Mouse (Mus musculus): ENCODE data around the gene Mark3. TPM values are rescaled to one million over a fixed set of nuclear protein-coding genes. Genes with fewer than 3 reads are reported as not detected.
A peak's percentile ranks its signal among the peaks of the same experiment; 100 is the strongest.

Gene Mark3
- 14.6 and 24.6 TPM in 2 replicates for polyA plus RNA-seq (2012; rRNA removed)
- polyA plus RNA-seq (2014; fragmentation: Nextera tagmentation; extraction: Ambion mirVana), result 18.0 and 19.5 TPM in 2 replicates

DNA sequence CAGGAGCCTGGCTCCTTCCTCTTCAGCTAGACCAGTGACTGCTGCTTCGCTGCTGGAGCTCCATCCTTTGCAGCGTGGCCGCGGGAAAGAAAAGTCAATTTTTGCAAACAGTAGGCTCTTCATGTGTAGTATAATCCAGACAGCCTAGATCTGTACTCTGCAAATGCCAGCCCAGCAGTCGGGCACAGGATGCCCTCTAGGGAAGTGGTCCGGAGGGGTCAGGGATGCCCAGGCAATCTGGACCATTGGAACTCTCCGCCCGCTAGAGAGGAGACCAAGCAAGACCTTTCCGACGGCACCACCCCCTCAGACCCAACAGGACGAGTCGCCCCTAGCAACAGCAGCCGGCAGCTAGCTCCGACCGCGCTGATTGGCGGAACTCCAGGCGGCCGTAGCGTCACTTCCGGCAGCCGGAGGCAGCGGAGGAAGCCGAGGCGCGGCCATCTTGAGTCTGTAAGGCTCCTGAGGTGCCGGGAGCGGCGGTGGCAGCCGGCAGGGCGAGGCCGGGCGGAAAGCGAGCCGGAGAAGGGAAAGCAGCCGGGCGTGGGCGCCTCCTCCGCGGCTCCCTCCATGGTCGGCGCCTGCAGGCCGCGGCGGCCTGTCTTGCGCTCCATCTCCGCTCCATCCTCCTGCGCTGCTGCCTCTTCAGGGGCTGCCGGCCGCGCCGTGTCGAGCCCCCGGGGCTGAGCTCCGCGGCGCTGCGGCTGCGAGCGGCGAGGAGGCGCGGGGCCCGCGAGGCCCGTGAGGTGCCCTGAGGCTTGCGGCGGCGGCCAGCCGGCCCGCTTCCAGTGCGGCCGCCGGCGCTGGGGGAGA lies at the start of gene Mark3:
Gene Mark3, plus strand, starts transcription at position 450 of the 813 bp plus-strand sequence.
- no peaks in the 10 kb centered on the region for H3K9me3 ChIP-seq (ENCODE audit: control insufficient read depth, low read length)
- ATAC-seq (ENCODE audit: insufficient read depth), result peak; percentile 95
- TF ChIP-seq CTCF (IDR thresholded peaks at IDR 0.05; ENCODE audit: low read depth), result no peak
- TF ChIP-seq EP300 (IDR thresholded peaks at IDR 0.05; ENCODE audit: low read depth), result no peak

DNA sequence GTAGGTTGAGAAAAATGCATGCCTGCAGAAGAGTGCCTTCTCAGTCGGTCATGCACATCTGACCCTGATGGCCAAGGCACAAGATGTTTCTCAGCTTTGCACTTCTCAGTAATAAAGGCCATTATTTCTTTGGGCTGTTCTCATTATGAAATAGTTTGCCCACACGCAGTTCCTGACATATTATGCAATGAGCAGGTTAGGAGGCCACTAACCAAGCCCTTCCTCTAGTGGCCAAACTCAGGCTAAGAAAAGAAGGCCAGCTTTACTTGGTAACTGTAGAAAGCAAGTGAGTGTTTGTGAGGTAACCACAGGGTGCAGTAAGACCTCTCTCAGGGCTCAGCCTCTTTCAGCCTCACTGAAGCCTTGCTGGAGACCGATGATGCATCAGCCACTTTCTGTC lies 49.4 kb upstream of the Mark3 start:
- ATAC-seq (ENCODE audit: insufficient read depth) (no peak), DNase-seq (ENCODE audit: low read depth in 3 of 3, low spot score in 3 of 3) (no peak)
- Histone ChIP-seq H3K27ac (no peak overlapping the region), H3K4me3 (ENCODE audit: insufficient read depth in 1 of 2, low read depth in 2 of 2, low read length in 2 of 2) (no peak overlapping the region), H3K36me3 (replicated peaks; ENCODE audit: control insufficient read depth, insufficient read depth, low read depth) (no peaks in the 10 kb centered on the region), H3K27me3 (ENCODE audit: control insufficient read depth, insufficient read depth, low read length) (peaks cover 13% of the 10 kb centered on the region), H3K4me2 (ENCODE audit: low read depth) (no peak overlapping the region), H3K9ac (replicated peaks) (no peak overlapping the region), H3K9me3 (ENCODE audit: control insufficient read depth, low read length) (peaks cover 2% of the 10 kb centered on the region; the same call in 1 of the 2 replicates), H3K4me1 (replicated peaks; ENCODE audit: control insufficient read depth in 2 of 2, insufficient read depth in 2 of 2, low read length in 1 of 2) (peaks cover 0 to 2% of the 10 kb centered on the region in 2 experiments; a peak in 2 of 4 replicates)
- TF ChIP-seq EP300 (IDR thresholded peaks at IDR 0.05; ENCODE audit: low read depth) (no peak), CTCF (IDR thresholded peaks at IDR 0.05; ENCODE audit: low read depth) (no peak)
- WGBS (ENCODE audit: insufficient replicate concordance), result 59% methylated on average over 3 of the region's 3 CpGs

More for the DNA sequence above, at the start of gene Mark3:
- no peaks in the 10 kb centered on the region; the same call in 1 of the 2 replicates for H3K27me3 ChIP-seq (ENCODE audit: control insufficient read depth, insufficient read depth, low read length)
- under 1% methylated on average over 65 of the region's 75 CpGs for WGBS (ENCODE audit: insufficient replicate concordance)
- H3K4me3 ChIP-seq (ENCODE audit: insufficient read depth in 1 of 2, low read depth in 2 of 2, low read length in 2 of 2), result peak within 1 kb of the TSS; percentile 98 to 100
- peak within 1 kb of the TSS; percentile 89 for H3K27ac ChIP-seq
- H3K36me3 ChIP-seq (replicated peaks; ENCODE audit: control insufficient read depth, insufficient read depth, low read depth), result no peaks in the 10 kb centered on the region
- peak; percentile 92 to 93 (median 93) for DNase-seq (ENCODE audit: low read depth in 3 of 3, low spot score in 3 of 3)
- H3K9ac ChIP-seq (replicated peaks), result peak within 1 kb of the TSS; percentile 96
- peaks cover 17 to 21% of the 10 kb centered on the region in 2 experiments for H3K4me1 ChIP-seq (replicated peaks; ENCODE audit: control insufficient read depth in 2 of 2, insufficient read depth in 2 of 2, low read length in 1 of 2)
- peak within 1 kb of the TSS; percentile 99 for H3K4me2 ChIP-seq (ENCODE audit: low read depth)

DNA sequence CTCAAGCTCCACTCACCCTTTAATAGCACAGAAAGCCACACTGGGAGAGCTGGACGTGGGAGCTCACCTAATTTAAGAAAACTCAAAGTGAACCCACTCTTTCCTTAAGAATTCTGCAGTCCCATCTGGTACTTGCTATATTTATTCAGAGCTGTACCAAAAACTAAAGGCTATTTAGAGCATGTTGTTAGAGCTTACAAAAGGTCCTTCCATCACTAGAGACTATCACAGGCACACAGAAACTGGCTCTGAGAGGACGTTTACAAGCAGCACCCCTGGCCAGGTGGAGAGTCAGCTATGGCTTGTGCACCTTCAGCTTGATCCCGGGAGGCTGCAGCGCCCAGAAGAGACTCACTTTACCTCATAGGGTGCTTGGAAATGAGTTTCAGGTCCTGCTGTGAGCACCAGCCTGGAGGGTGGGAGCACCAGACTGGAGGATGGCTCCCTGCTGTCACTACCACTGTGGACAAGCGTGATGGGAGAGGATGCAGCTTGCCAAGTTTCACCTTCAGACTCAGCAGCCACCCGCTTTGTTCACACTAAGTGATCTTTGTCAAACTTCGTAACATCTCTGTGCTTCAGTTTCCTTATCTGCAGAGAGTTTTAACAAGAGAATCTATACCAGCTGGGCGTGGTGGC lies 46.6 kb upstream of the Mark3 start:
- H3K9me3 ChIP-seq (ENCODE audit: control insufficient read depth, low read length), result no peaks in the 10 kb centered on the region
- no peak overlapping the region for H3K4me2 ChIP-seq (ENCODE audit: low read depth)
- no peak overlapping the region for H3K9ac ChIP-seq (replicated peaks)
- no peak overlapping the region for H3K4me3 ChIP-seq (ENCODE audit: insufficient read depth in 1 of 2, low read depth in 2 of 2, low read length in 2 of 2)
- WGBS (ENCODE audit: insufficient replicate concordance), result 48% methylated on average over 8 of the region's 8 CpGs
- H3K27me3 ChIP-seq (ENCODE audit: control insufficient read depth, insufficient read depth, low read length), result peaks cover 13% of the 10 kb centered on the region
- TF ChIP-seq CTCF (IDR thresholded peaks at IDR 0.05; ENCODE audit: low read depth) (no peak), EP300 (IDR thresholded peaks at IDR 0.05; ENCODE audit: low read depth) (no peak)
- no peak for ATAC-seq (ENCODE audit: insufficient read depth)
- H3K4me1 ChIP-seq (replicated peaks; ENCODE audit: control insufficient read depth in 2 of 2, insufficient read depth in 2 of 2, low read length in 1 of 2), result peaks cover 0 to 2% of the 10 kb centered on the region in 2 experiments; a peak in 1 of 4 replicates
- H3K27ac ChIP-seq, result no peak overlapping the region
- no peaks in the 10 kb centered on the region for H3K36me3 ChIP-seq (replicated peaks; ENCODE audit: control insufficient read depth, insufficient read depth, low read depth)
- no peak for DNase-seq (ENCODE audit: low read depth in 3 of 3, low spot score in 3 of 3)

DNA sequence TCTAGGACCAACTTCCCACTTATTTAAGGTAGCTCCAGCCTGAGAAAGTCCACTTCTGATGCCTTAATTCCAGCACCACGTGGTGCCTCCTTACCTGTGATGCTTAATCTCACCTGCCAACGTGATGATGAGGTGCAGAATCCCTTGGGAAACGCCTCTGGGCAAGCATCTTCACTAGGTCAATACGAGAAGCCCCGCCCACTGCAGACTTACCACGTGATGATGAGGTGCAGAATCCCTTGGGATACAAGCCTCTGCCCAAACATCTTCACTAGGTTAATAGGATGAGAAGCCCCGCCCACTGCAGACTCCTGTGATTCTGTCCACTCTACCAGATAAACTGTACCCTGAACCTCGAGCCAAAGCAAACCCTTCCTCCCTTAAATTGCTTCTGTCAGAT lies 45.1 kb upstream of the Mark3 start:
- DNase-seq (ENCODE audit: low read depth in 3 of 3, low spot score in 3 of 3), result no peak
- no peak overlapping the region for H3K9ac ChIP-seq (replicated peaks)
- 18% methylated on average over 8 of the region's 8 CpGs for WGBS (ENCODE audit: insufficient replicate concordance)
- peaks cover 20% of the 10 kb centered on the region for H3K27me3 ChIP-seq (ENCODE audit: control insufficient read depth, insufficient read depth, low read length)
- H3K27ac ChIP-seq, result no peak overlapping the region
- H3K36me3 ChIP-seq (replicated peaks; ENCODE audit: control insufficient read depth, insufficient read depth, low read depth), result no peaks in the 10 kb centered on the region
- H3K4me2 ChIP-seq (ENCODE audit: low read depth), result no peak overlapping the region
- peaks cover 0 to 2% of the 10 kb centered on the region in 2 experiments; a peak in 1 of 4 replicates for H3K4me1 ChIP-seq (replicated peaks; ENCODE audit: control insufficient read depth in 2 of 2, insufficient read depth in 2 of 2, low read length in 1 of 2)
- TF ChIP-seq CTCF (IDR thresholded peaks at IDR 0.05; ENCODE audit: low read depth) (no peak), EP300 (IDR thresholded peaks at IDR 0.05; ENCODE audit: low read depth) (no peak)
- ATAC-seq (ENCODE audit: insufficient read depth), result no peak
- H3K9me3 ChIP-seq (ENCODE audit: control insufficient read depth, low read length), result no peaks in the 10 kb centered on the region
- no peak overlapping the region for H3K4me3 ChIP-seq (ENCODE audit: insufficient read depth in 1 of 2, low read depth in 2 of 2, low read length in 2 of 2)

All from liver, embryonic 14.5 days (tissue).